Comparison of ENCODE assay signal across 8 mouse cellular contexts in genomic region chr6:32710208-32710607, GRCm38 (mm10).
DNase-seq lines count a peak whose midpoint lies in the region; ATAC-seq lines count a peak whose summit lies in the region.

No protein-coding gene starts in this region.

- H3K9ac ChIP-seq in embryonic facial prominence, embryonic 15.5 days, result no peak overlapping the region
- no peak overlapping the region for H3K9ac ChIP-seq in midbrain, embryonic 13.5 days (replicated peaks)

- no peak overlapping the region for H3K4me2 ChIP-seq in embryonic facial prominence, embryonic 15.5 days (replicated peaks)
- no peak overlapping the region for H3K4me2 ChIP-seq in midbrain, embryonic 13.5 days (replicated peaks)

- ATAC-seq in embryonic facial prominence, embryonic 15.5 days (ENCODE audit: insufficient number of reproducible peaks, low FRiP score, low TSS enrichment, low read depth), result peak; percentile 67; the same call in 1 of the 2 replicates
- ATAC-seq in midbrain, embryonic 13.5 days, result peak; percentile 62; the same call in 1 of the 2 replicates

- 10% methylated on average over 10 of the region's 10 CpGs for WGBS in heart, embryonic 10.5 days
- WGBS in embryonic facial prominence, embryonic 15.5 days, result 7% methylated on average over 10 of the region's 10 CpGs
- WGBS in midbrain, embryonic 13.5 days, result 6% methylated on average over 10 of the region's 10 CpGs

- intact Hi-C loops in left cerebral cortex, postnatal 25 days (cut with DNase I), result loop anchor here (5.0 kb wide), 1 partner anchor 103 kb away; no protein-coding TSS in a partner anchor

- H3K27ac ChIP-seq in heart, embryonic 10.5 days, result no peak overlapping the region
- H3K27ac ChIP-seq in embryonic facial prominence, embryonic 15.5 days (replicated peaks), result no peak overlapping the region
- no peak overlapping the region for H3K27ac ChIP-seq in midbrain, embryonic 13.5 days

- no peaks in the 10 kb centered on the region for H3K27me3 ChIP-seq in heart, embryonic 10.5 days (ENCODE audit: insufficient read depth, poor library complexity, severe bottlenecking)
- H3K27me3 ChIP-seq in embryonic facial prominence, embryonic 15.5 days, result no peaks in the 10 kb centered on the region
- H3K27me3 ChIP-seq in midbrain, embryonic 13.5 days, result peaks cover 4% of the 10 kb centered on the region; the same call in 1 of the 2 replicates

- DNase-seq in heart, embryonic 10.5 days (ENCODE audit: low spot score), result peak; percentile 85
- DNase-seq in heart, adult 8-10 months (ENCODE audit: low spot score), result no peak
- peak; percentile 89 for DNase-seq in NIH3T3 (ENCODE audit: low read depth)
- DNase-seq in kidney, adult 18-20 months, result peak; percentile 17
- DNase-seq in spleen, adult 12 weeks (ENCODE audit: low spot score), result no peak
- no peak for DNase-seq in left cerebral cortex, postnatal 25 days (ENCODE audit: low spot score in 2 of 2)

- no peaks in the 10 kb centered on the region for H3K36me3 ChIP-seq in heart, embryonic 10.5 days
- H3K36me3 ChIP-seq in embryonic facial prominence, embryonic 15.5 days, result no peaks in the 10 kb centered on the region
- no peaks in the 10 kb centered on the region for H3K36me3 ChIP-seq in midbrain, embryonic 13.5 days

- no peak overlapping the region for H3K4me3 ChIP-seq in heart, embryonic 10.5 days
- no peak overlapping the region for H3K4me3 ChIP-seq in embryonic facial prominence, embryonic 15.5 days (replicated peaks)
- H3K4me3 ChIP-seq in midbrain, embryonic 13.5 days (replicated peaks), result no peak overlapping the region

- H3K4me1 ChIP-seq in heart, embryonic 10.5 days, result no peaks in the 10 kb centered on the region
- no peaks in the 10 kb centered on the region for H3K4me1 ChIP-seq in embryonic facial prominence, embryonic 15.5 days
- 0 out of 2 replicates have a peak, but pooled peaks cover 3% of the 10 kb centered on the region for H3K4me1 ChIP-seq in midbrain, embryonic 13.5 days (replicated peaks)

- H3K9me3 ChIP-seq in heart, embryonic 10.5 days, result no peaks in the 10 kb centered on the region
- H3K9me3 ChIP-seq in embryonic facial prominence, embryonic 15.5 days (replicated peaks), result no peaks in the 10 kb centered on the region
- no peaks in the 10 kb centered on the region for H3K9me3 ChIP-seq in midbrain, embryonic 13.5 days

Comparison
In these comparisons a context has a peak if more than half of its experiments do, and no peak if none do; other contexts are left out.
1. DNase-seq: peak in heart, embryonic 10.5 days (single experiment), NIH3T3 (single experiment) and kidney, adult 18-20 months (single experiment); none in heart, adult 8-10 months (single experiment), spleen, adult 12 weeks (single experiment) and left cerebral cortex, postnatal 25 days (0 of 2).